Mouse (Mus musculus): ENCODE data around the gene Far2.
A peak's percentile ranks its signal among the peaks of the same experiment; 100 is the strongest.

The Far2 gene

DNA sequence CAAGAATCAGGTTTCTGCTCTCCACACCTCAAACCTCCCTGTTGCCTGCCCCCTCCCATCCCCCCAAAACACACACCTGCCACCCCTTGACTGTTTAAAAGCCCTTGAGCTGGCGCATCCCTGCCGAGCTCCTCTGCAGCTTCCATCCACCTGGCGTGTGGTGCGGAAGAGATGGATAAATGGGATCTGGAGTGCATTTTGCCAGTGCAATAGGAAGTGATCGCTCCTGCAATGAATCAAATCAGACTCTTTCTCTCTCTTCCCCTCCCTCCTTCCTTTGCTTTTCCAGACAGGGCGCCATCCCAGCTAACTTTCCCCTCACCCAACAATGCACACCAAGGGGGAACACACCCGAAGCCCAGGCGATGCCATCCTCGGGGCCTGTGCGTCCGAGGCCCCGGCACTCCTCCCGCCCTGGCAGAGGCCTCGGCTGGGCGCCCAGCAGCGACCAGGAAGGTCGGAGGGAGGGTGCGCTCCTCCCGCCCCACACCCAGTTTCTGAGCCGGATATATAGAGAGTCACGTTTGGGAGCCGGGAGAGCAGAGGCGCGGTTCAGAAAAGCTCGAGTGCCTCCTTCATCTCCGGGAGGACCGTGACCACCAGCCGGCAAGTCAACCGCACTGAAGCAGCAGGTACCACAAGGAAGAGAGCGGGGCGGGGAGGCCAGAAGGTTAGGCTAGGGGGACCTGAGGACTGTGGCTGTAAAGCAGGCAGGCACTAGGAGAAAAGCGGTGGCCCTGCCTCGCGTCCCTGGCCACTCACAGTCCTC is at the start of gene Far2:
TSS of gene Far2 (plus strand) at position 379 of the 769 bp plus-strand sequence.
- no peak for DNase-seq (ENCODE audit: low spot score in 2 of 2)

DNA sequence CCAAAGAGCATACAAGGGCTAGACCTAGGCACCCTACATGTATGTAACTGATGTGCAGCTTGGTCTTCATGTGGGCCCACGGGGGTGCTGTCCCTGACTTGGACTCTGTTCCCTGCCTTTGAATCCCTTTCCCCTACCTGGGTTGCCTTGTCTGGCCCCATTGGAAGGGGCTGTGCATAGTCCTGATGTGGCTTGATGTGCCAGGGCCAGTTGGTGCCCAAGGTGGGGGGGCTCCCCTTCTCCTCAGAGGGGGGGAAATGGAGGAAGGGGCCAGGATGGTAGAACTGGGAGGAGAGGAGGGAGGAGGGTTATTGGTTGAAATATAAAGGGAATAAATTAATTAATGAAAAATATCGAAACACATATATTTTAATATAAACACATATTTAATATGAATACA is 46.6 kb upstream of the Far2 start:
- no peak for DNase-seq (ENCODE audit: low spot score in 2 of 2)

DNA sequence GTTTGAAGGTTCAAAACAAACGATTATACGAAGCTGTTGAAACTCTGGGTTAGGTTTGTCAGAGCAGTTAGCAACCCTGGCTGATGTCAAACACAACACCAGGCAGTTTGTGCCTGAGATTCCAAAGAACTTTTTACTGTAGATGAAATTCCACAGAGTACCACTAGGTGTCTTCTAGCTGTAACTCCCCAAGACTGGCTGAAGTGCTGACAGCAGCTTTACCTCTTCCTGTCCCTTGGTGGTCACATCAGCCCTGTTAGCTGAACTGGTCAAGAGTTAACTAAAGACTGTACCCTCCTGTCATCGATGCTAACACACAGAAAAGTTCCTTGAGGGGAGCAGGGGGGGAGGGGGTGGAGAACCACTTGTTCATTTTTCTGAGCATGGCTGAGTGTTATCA is 46.0 kb upstream of the Far2 start:
- DNase-seq (ENCODE audit: low spot score in 2 of 2) = no peak

DNA sequence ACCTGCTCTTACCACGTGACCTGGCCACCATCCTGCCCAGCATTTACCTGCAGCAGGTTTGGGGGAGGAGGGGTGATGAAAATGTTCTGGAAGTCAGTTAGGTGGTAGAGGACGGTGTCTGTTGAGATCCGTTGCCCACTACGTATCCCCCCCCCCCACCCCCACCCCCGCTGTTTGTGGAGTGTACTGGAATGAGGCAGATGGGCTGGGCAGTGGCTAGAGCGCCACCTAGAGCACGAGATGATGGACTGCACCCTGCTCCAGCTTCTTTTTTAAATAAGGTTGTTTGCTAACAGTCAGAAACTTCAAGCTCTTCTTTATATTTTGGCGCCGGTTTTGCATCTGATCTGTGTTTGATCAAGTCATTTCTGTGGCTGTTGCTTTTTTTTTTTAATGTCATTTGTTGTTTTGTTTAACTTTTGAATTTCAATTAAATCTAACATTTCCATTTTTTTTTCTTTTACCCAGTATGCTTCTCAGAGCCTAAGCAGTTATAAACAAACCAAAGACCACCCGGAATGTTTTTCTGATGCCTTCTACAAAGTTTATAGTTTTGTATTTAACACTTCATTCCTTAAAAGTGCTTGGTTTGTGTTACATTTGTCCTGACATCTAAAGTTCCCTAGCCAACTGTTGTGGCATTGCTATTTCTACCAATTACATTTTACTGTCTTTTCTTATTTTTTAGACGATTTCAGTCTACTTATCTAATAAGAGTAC is 40.8 kb upstream of the Far2 start:
- DNase-seq (ENCODE audit: low spot score in 2 of 2) = no peak

DNA sequence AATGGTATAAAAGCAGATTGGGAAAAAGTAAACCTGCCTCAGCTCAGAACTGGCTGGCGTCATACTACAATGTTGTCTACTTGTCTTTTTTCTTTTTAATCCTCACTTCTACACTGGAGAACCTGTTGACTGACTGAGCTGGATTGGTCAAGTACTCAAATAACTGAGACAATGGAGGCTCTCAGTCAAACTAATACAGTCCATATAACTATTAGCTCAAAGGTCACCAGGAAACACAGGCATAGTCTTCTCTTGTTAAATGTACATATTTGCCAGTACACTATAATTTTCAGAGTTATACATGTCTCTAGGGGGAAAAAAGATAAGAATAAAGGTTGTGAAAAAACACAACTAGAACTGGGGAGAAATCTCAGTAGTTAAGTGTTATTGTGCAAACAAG is 6.3 kb upstream of the Far2 start:
- DNase-seq (ENCODE audit: low spot score in 2 of 2) = no peak

DNA sequence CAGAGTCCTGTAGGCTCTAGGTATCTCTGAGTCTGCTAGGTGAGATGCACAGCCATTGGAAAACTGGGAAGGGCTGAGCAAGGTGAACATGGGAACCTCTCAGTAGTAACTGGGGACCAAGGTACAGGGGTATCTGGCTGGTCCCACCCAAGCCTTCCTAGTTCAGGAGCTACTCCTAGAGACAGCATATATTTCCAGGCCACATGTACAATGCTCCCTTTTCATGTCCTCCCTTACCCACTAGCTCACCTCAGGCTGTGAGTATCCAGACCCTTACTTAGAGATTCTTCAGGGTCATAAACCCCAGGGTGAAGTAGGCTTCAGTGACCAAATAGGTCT is 560 bp downstream of the Far2 start:
- DNase-seq (ENCODE audit: low spot score in 2 of 2) = no peak

DNA sequence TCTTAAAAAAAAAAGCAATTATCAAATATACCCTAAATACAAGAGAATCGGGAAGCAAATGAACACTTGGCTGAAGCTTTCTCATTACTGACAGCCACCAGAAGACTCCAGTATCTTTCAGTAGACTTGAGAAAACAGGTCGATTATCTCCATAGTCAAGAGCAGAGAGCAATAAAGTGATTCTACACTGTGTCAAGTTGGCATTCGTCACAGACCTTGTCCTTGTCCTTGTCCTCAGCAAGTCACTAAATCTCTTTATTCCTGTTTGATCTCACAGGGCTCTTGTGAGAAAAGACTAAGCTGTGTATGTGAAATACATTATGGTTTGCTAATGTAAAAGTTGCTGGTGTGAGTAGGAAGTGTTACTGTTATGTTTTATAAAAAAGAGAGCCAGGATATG is 16.1 kb downstream of the Far2 start:
- DNase-seq (ENCODE audit: low spot score in 2 of 2) = no peak

DNA sequence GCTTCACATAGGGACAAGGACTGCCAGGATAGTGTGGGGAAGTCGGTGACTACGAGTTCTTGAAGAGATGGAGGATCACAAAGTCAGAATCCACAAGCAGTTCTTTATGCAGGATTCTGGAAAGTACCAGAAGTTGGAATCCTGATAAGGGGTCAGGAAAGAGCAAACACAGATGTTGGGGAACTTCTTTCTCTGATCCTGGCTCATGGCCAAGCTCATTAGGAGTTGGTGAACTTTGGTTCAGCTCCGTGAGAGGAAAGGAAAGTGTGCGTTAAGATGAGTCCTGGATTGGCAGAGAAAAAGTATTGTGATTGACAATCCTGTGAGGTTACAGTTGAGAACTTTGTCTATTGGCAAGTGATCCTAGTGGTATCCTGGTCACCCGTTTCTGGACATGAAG is 19.2 kb downstream of the Far2 start:
- no peak for DNase-seq (ENCODE audit: low spot score in 2 of 2)

DNA sequence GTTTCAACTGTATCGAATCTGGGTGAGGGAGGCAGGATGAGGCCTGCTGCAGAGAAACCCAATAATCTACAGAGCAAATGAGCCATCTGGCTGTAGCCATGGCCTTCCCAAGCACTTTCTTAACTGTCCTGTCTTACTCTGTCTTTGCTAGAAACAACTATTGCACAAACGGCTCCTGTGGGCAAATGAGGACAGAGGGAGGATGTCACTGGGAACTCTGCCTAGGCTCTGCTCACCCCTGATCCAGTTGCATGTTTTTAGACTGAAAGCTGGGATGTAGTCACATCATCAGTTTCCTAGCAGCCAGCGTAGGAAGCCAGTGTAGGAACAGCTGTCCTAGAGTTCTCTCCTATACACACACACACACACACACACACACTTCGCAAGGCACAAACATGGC is 21.7 kb downstream of the Far2 start:
- no peak for DNase-seq (ENCODE audit: low spot score in 2 of 2)

DNA sequence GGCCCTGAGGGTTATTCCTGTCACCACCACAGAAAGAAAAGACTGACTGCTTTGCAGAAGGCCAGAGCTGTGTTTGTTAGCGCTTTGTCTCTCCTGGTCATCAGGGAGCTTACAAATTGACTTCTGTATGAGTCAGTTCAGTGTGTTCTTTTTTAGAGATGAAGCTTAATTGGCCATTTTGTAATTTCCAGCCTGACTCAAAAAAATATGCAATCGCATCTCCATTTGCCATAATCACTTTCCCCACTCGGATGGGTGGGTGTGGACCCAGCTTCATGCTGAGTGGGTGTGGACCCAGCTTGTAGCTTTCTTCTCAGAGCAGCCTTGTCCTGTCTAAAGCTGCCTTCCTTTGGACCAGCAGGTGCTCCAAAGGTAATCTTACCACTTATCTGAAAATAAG is 26.5 kb downstream of the Far2 start:
- no peak for DNase-seq (ENCODE audit: low spot score in 2 of 2)

DNA sequence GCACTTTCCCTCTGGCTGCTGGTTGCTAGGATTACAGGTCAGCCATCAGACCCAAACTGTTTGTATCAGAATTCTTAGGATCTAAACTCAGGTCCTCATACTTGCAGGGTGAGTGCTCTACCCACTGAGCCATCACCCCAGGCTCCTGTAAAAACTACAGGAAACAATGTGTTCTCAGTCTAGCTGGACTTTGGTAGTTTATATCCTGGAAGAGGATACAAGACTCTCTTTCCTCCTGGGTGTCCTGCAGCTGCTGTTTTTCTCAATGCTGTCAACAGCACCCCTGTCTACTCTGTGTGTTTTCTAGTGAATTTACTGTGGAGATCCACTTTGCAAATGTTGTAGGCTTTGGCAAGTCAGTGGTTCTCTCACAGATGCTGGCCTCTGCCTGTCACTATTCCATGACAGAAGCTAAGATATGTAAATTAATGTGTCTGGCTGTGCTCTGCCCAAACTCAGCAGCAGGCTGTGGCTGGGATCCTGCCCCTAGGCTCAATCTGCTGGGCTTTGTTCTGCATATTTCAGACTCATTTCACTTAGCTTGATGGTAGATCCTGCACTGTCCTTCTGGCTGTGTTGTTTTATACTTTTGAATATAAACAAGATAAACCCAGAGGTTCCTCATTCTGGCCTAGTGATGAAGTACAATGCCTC is 27.3 kb downstream of the Far2 start:
- peak in 1 of 2 experiments; percentile 6 for DNase-seq (ENCODE audit: low spot score in 2 of 2)

DNA sequence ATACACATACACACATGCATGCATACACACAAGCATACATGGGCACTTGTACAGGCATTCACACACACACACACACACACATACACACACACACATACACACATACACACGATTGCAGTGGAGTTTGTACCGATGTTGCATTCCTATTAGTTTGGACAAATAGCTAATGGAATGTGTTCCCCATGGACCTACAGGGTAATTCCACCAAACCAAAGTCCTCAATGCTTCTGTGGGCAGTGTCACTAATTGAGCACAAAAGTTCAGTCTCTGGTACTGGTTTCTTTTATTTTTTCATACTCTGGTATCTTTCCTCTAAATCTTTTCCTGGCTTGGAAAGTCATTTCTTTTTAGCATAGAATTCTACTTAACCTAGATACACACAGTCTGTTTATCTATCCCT is 36.8 kb downstream of the Far2 start:
- no peak for DNase-seq (ENCODE audit: low spot score in 2 of 2)

DNA sequence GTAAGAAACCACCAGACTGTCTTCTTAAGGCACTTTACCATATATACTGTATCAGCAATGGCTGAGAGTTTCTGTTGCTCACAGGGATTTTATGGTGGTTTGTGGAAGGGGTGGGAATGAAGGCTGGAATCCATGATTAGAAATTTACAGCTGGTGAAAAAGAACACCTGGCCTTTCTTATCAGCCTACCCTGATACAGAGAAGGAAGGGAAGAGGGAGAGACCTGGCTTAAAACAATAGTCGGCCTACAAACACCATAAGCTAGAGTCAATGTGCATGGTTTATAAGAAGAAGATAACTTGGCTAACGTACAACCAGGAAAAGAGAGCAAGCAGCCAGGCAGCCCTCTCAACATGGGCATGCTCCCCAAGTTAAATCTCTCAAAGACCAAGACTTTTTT is 37.3 kb downstream of the Far2 start:
- no peak for DNase-seq (ENCODE audit: low spot score in 2 of 2)

DNA sequence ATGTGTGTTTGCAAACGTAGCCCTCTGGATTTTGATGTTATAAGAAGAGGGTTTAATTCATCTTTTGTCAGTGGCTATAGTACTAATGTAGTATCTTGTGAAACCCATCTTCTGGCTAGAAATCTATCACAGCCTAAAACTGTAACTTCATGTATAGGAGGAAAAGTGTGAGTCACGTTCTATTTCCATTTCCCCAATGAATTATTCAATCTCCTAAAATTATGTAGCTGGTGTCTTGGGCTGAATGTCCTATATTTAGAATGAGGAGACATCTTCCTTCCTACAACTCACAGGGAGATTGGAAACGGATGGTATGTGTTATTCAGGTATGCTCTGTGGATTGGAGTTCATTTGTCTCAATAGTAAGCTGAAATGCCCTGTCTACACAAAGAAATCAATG is 50.0 kb downstream of the Far2 start:
- no peak for DNase-seq (ENCODE audit: low spot score in 2 of 2)

DNA sequence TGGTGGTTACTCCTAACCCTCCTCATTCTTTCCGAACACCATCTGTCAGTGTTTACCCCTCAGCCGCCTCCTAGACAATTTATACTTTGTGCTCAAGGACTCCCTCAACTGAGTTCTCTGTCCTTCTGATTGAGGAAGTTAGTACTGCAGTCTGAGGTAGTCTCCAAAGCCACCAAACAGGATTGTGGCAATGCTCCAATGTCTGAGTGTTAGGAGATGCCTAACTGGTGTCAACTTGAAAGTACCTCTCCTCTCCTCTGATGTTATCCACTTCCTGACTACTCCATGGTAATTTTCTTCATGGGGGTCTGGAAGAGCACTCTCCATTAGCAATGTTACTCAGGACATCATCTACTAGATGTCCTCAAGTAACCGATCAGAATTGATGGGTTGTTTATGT is 54.9 kb downstream of the Far2 start:
- DNase-seq (ENCODE audit: low spot score in 2 of 2) = no peak

DNA sequence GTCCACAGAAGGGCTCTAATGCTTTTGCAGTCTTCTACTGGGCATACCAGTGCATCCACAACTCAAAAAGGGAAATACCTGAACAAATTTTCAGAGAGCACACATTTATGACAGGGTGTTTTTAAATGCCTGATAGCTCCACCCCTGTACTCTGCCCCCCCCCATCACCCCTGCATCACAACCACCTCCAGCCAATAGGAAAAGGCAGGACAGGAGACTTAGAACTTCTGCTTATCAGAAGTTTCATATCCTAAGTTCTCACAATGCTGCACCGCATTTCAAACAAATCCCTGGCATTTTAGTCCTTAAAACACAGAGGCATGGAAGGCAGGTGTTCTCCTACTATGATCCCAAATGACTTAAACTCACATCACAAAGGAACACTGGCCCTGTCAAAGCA is 55.4 kb downstream of the Far2 start:
- DNase-seq (ENCODE audit: low spot score in 2 of 2) = no peak

DNA sequence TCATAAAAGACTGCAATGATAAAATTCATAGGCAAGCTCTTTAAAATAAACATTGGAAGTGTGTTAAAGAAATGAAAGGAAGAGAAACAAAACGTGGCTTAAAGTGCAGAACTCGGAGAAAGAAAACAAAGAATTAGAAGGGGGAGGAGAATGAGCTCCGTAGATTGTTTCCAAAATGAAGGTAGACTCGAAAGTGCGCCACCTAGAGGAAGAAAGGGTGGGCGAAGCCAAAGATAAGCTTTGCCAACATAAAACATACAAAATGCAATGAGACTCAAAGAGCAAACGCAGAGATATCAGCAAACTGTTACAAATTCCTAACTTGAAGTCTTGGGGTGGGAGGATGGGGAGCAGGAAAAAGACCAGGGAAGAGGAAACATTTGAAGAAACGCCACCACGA is 57.2 kb downstream of the Far2 start:
- DNase-seq (ENCODE audit: low spot score in 2 of 2) = no peak

DNA sequence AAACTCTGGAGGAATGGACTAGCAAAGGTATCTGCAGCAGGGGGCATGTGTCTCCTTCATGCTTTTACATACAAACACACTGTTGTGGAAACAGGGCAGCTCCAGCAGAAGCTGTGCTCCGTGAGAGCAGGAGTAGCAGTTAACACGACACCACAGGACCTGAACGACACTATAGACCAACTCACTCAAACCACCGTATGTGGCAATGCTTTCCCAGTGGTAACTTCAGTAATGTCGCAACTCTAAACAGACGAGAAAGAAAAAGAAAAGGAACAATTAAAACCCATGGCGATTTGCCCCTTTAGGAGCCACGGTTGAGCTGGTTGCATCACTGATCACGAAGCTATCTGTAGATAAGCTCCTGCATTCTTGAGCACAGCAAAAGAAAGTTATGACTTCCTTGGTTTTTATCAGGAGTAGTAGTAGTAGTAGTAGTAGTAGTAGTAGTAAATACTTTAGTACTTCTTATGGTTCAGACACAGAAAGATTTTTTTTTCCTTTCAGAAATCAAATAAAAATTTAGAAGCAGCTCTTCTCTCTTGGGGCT is 58.7 kb downstream of the Far2 start:
- DNase-seq (ENCODE audit: low spot score in 2 of 2) = no peak

DNA sequence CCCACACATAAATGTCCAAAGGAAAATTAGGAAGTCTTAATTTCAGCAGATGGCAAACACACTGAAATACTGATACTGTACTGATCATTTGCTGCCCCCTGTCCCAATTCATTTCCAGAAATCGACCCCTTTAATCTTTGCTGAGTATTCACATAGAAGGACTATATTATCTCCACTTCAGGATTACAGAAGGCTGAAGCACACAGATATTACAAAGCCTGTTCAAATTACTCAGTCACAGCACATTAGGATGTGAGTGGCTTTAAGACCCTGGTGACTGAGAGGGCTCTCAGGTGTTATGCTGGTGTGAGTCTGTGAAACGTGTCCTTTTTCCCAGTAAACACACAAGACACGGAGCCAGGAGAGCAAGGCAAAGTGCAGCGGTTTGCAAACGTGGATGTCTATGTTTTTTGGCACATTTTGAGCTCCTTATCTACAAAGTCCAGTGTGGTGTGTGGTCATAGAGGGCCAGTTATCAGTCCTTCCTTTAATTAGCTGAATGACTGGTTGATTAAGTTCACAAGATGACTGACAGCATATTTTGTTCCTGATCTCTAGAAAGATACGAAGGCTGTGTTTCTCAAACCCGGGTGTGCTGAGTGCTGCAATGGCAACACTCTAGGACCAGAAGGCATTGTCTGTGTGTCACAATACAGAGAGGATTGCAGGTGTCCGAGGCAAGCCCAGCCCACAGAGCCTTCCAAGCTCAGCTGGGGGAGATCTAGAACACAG is 61.8 kb downstream of the Far2 start:
- no peak for DNase-seq (ENCODE audit: low spot score in 2 of 2)

DNA sequence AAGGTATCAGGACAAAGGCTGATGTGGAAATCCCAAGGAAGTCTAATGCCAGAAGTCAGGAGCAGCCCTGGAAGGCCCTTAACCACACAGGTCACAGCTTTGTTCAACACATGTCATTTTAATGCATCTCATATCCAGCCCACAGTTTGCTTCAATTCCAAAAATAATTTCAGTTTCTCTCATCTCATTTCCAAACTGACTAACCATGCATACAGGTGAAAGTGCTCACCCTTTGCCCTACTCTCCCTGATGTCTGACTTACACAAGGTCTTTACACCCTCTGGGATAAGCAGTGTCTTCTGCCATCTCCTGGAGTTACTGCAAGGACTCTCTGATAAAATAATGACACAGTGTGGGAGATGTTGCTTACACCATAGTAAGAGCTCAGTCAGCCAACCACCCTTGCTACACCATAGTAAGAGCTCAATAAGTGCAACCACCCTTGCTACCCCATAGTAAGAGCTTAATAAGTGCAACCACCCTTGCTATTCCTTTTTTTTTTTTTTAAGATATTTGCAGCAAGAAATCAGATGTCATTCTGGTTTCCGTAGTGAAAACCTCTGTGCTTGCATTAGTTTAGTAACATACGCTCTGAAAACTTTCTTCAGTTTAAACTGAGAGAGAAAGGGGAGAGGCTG is 64.1 kb downstream of the Far2 start:
- no peak for DNase-seq (ENCODE audit: low spot score in 2 of 2)

DNA sequence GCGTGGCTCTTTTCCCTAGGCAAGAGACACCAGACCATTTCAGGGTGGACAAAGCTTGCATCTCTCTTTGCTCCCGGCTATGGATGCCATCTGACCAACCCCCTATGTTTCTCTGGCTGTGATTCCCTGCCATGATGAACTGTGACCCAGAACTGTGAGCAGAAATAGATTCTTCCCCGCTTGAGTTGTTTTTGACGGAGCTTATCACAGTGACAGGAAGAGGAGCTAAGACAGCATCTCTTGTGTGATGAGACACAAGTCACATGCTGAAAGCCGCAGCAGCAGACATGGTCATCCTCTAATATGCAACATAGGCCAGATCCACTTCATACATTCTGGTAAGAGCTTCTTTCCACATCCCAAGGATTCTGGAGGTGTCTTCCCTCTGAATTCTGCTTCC is 69.3 kb downstream of the Far2 start:
- DNase-seq (ENCODE audit: low spot score in 2 of 2) = no peak

DNA sequence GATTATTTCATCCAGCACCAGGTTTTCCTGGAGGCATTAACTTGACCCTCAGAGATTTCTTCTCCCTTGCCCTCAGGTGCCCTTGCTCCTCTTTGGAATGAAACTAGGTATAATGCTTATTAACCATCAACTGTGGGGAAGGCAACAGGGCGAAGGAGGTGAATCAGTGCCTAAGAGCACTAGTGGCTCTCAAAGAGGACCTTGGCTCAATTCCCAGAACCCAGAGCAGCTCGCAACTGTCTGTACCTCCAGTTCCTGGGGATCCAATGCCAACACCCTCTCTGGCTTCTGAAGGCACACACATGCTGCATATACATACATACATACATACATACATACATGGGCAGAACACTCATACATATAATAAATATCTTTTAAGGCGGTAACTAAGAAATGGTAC is 69.8 kb downstream of the Far2 start:
- DNase-seq (ENCODE audit: low spot score in 2 of 2) = no peak

Data from heart, adult 9 months (tissue).